Mouse (Mus musculus) ES-E14 (cell line): ENCODE measurements around the gene Rb1.

ENCODE experiments used
- CHD2 ChIP-seq: IDR thresholded peaks from 2 replicates; pipeline ENCODE4 v1.6.1; 2014; ENCODE audit warnings: mild to moderate bottlenecking, low read depth, low read length, inconsistent platforms
- HCFC1 ChIP-seq: IDR thresholded peaks from 2 replicates; pipeline ENCODE4 v1.6.1; 2012; ENCODE audit warnings: low read length, inconsistent platforms, borderline replicate concordance; ENCODE audit not compliant: insufficient read depth
- ZC3H11A ChIP-seq: IDR thresholded peaks from 2 replicates; pipeline ENCODE4 v1.6.1; 2012; ENCODE audit warnings: low read depth, mild to moderate bottlenecking, inconsistent platforms, low read length, borderline replicate concordance
- ZNF384 ChIP-seq: IDR thresholded peaks from 2 replicates; pipeline ENCODE4 v1.6.1; 2012; ENCODE audit warnings: low read depth, low read length, inconsistent platforms

- no peak for TF ChIP-seq ZNF384
- TF ChIP-seq ZC3H11A = no peak
- no peak for TF ChIP-seq HCFC1
- no peak for TF ChIP-seq CHD2
Observed at GRCm38 (mm10) chr14:73336316-73337080, 10.9 kb upstream of the Rb1 start.
